Mouse (Mus musculus): ENCODE results near the gene Efna4. TPM values are rescaled to one million over a fixed set of nuclear protein-coding genes. Genes with fewer than 3 reads are reported as not detected.

The Efna4 gene
- total RNA-seq, 2 experiments from 2014 or later, result 0.38 TPM; not detected in 1

- no peak for DNase-seq
Observed at GRCm38 (mm10) chr3:89361675-89362074, 23.8 kb upstream of the Efna4 start, which contains the start of gene Dcst2. Gene Dcst2, plus strand, starts transcription at chr3:89361975.

- DNase-seq, result no peak
Observed at GRCm38 (mm10) chr3:89360237-89360636, 22.4 kb upstream of the Efna4 start.

- no peak for DNase-seq
Observed at GRCm38 (mm10) chr3:89359630-89360029, 21.8 kb upstream of the Efna4 start.

GRCm38 (mm10) chr3:89356029-89356428 lies 18.2 kb upstream of the Efna4 start:
- DNase-seq, result no peak

GRCm38 (mm10) chr3:89355512-89355902 lies 17.7 kb upstream of the Efna4 start:
- DNase-seq, result no peak

- DNase-seq, result peak; percentile 69
Observed at GRCm38 (mm10) chr3:89354816-89355511, 17.1 kb upstream of the Efna4 start.

- no peak for DNase-seq
Observed at GRCm38 (mm10) chr3:89351271-89351670, 13.4 kb upstream of the Efna4 start.

GRCm38 (mm10) chr3:89349869-89350501 lies 12.2 kb upstream of the Efna4 start, which contains the start of gene Adam15:
Gene Adam15, minus strand, starts transcription at chr3:89349996.
- peak; percentile 92 for DNase-seq

- DNase-seq, result peak; percentile 75
Observed at GRCm38 (mm10) chr3:89348911-89349868, 11.4 kb upstream of the Efna4 start.

GRCm38 (mm10) chr3:89347916-89348315 lies 10.1 kb upstream of the Efna4 start:
- no peak for DNase-seq

GRCm38 (mm10) chr3:89346815-89347540 lies 9.2 kb upstream of the Efna4 start:
- no peak for DNase-seq

GRCm38 (mm10) chr3:89343279-89343678 lies 5.5 kb upstream of the Efna4 start:
- no peak for DNase-seq

GRCm38 (mm10) chr3:89341794-89342193 lies 4.0 kb upstream of the Efna4 start:
- DNase-seq, result no peak

GRCm38 (mm10) chr3:89340465-89340864 lies 2.6 kb upstream of the Efna4 start:
- DNase-seq, result peak; percentile 45

- DNase-seq, result no peak
Observed at GRCm38 (mm10) chr3:89339416-89339815, 1.6 kb upstream of the Efna4 start.

GRCm38 (mm10) chr3:89337062-89337720 lies 637 bp downstream of the Efna4 start:
- no peak for DNase-seq

- DNase-seq, result no peak
Observed at GRCm38 (mm10) chr3:89336529-89336928, 1.3 kb downstream of the Efna4 start.

- DNase-seq, result no peak
Observed at GRCm38 (mm10) chr3:89333053-89333452, 4.8 kb downstream of the Efna4 start.

GRCm38 (mm10) chr3:89332476-89332875 lies 5.4 kb downstream of the Efna4 start:
- no peak for DNase-seq

- no peak for DNase-seq
Observed at GRCm38 (mm10) chr3:89332013-89332412, 5.8 kb downstream of the Efna4 start.

- DNase-seq, result no peak
Observed at GRCm38 (mm10) chr3:89331561-89331960, 6.3 kb downstream of the Efna4 start.
